Mouse (Mus musculus): ENCODE results near the gene Col12a1. TPM values are rescaled to one million over a fixed set of nuclear protein-coding genes. Genes with fewer than 3 reads are reported as not detected.
"Not testable (repeated sequence)": the region's sequence is repeated elsewhere in the genome, so short reads cannot be mapped to it uniquely, and the experiment has no call there.

Col12a1 gene
- polyA plus RNA-seq, 1 experiment from 2014 or later: 7.4 TPM

- Histone ChIP-seq H3K36me3 (ENCODE audit: control insufficient read depth, insufficient read depth, low read length) (no peaks in the 10 kb centered on the region), H3K9ac (ENCODE audit: low read depth, low read length) (no peak overlapping the region), H3K4me3 (ENCODE audit: low read length) (peak overlapping the region; percentile 33), H3K9me3 (ENCODE audit: control insufficient read depth, low read length) (no peaks in the 10 kb centered on the region), H3K4me1 (ENCODE audit: control insufficient read depth, insufficient read depth, low read depth, low read length) (peaks cover 25% of the 10 kb centered on the region), H3K27me3 (replicated peaks; ENCODE audit: control insufficient read depth, insufficient read depth, low read length) (peaks cover 13% of the 10 kb centered on the region), H3K27ac (ENCODE audit: low read depth, low read length) (no peak overlapping the region), H3K4me2 (ENCODE audit: low read length) (peak overlapping the region; percentile 85)
- no peak for ATAC-seq
- WGBS: 35% methylated on average over 5 of the region's 5 CpGs
Measured at GRCm38 (mm10) chr9:79716496-79716895, 2.1 kb downstream of the Col12a1 start.

GRCm38 (mm10) chr9:79714471-79715045 lies 4.1 kb downstream of the Col12a1 start:
- Histone ChIP-seq H3K4me1 (ENCODE audit: control insufficient read depth, insufficient read depth, low read depth, low read length) (peaks cover 25% of the 10 kb centered on the region), H3K4me2 (ENCODE audit: low read length) (peak overlapping the region; percentile 50), H3K36me3 (ENCODE audit: control insufficient read depth, insufficient read depth, low read length) (no peaks in the 10 kb centered on the region), H3K27ac (ENCODE audit: low read depth, low read length) (no peak overlapping the region), H3K9ac (ENCODE audit: low read depth, low read length) (no peak overlapping the region), H3K4me3 (ENCODE audit: low read length) (peak overlapping the region; percentile 21), H3K9me3 (ENCODE audit: control insufficient read depth, low read length) (no peaks in the 10 kb centered on the region), H3K27me3 (replicated peaks; ENCODE audit: control insufficient read depth, insufficient read depth, low read length) (0 out of 2 replicates have a peak, but pooled peaks cover 3% of the 10 kb centered on the region)
- 4% methylated on average over 16 of the region's 16 CpGs for WGBS
- peak; percentile 64 for ATAC-seq

- Histone ChIP-seq H3K4me2 (ENCODE audit: low read length) (peak overlapping the region; percentile 12; the same call in 1 of the 2 replicates), H3K4me3 (ENCODE audit: low read length) (no peak overlapping the region), H3K27me3 (replicated peaks; ENCODE audit: control insufficient read depth, insufficient read depth, low read length) (no peaks in the 10 kb centered on the region), H3K9me3 (ENCODE audit: control insufficient read depth, low read length) (no peaks in the 10 kb centered on the region), H3K36me3 (ENCODE audit: control insufficient read depth, insufficient read depth, low read length) (no peaks in the 10 kb centered on the region), H3K4me1 (ENCODE audit: control insufficient read depth, insufficient read depth, low read depth, low read length) (peaks cover 12% of the 10 kb centered on the region), H3K9ac (ENCODE audit: low read depth, low read length) (no peak overlapping the region), H3K27ac (ENCODE audit: low read depth, low read length) (no peak overlapping the region)
- 25% methylated on average over 11 of the region's 11 CpGs for WGBS
- peak; percentile 83 for ATAC-seq
Measured at GRCm38 (mm10) chr9:79689771-79690535, 28.7 kb downstream of the Col12a1 start.

- H3K27ac ChIP-seq (ENCODE audit: low read depth, low read length): no peak overlapping the region
- 60% methylated on average over 7 of the region's 7 CpGs for WGBS
- H3K36me3 ChIP-seq (ENCODE audit: control insufficient read depth, insufficient read depth, low read length): no peaks in the 10 kb centered on the region
- no peak overlapping the region for H3K9ac ChIP-seq (ENCODE audit: low read depth, low read length)
- ATAC-seq: no peak
- no peak overlapping the region for H3K4me2 ChIP-seq (ENCODE audit: low read length)
- no peaks in the 10 kb centered on the region for H3K9me3 ChIP-seq (ENCODE audit: control insufficient read depth, low read length)
- no peak overlapping the region for H3K4me3 ChIP-seq (ENCODE audit: low read length)
- no peaks in the 10 kb centered on the region for H3K27me3 ChIP-seq (replicated peaks; ENCODE audit: control insufficient read depth, insufficient read depth, low read length)
- peaks cover 12% of the 10 kb centered on the region for H3K4me1 ChIP-seq (ENCODE audit: control insufficient read depth, insufficient read depth, low read depth, low read length)
Measured at GRCm38 (mm10) chr9:79689342-79689741, 29.3 kb downstream of the Col12a1 start.

- Histone ChIP-seq H3K4me2 (ENCODE audit: low read length) (no peak overlapping the region), H3K27ac (ENCODE audit: low read depth, low read length) (no peak overlapping the region), H3K9ac (ENCODE audit: low read depth, low read length) (no peak overlapping the region), H3K4me1 (ENCODE audit: control insufficient read depth, insufficient read depth, low read depth, low read length) (peaks cover 12% of the 10 kb centered on the region), H3K9me3 (ENCODE audit: control insufficient read depth, low read length) (no peaks in the 10 kb centered on the region), H3K27me3 (replicated peaks; ENCODE audit: control insufficient read depth, insufficient read depth, low read length) (no peaks in the 10 kb centered on the region), H3K36me3 (ENCODE audit: control insufficient read depth, insufficient read depth, low read length) (no peaks in the 10 kb centered on the region), H3K4me3 (ENCODE audit: low read length) (no peak overlapping the region)
- no peak for ATAC-seq
- 89% methylated on average over 3 of the region's 3 CpGs for WGBS
Measured at GRCm38 (mm10) chr9:79687227-79687626, 31.4 kb downstream of the Col12a1 start.

- no peak overlapping the region for H3K27ac ChIP-seq (ENCODE audit: low read depth, low read length)
- no peaks in the 10 kb centered on the region for H3K36me3 ChIP-seq (ENCODE audit: control insufficient read depth, insufficient read depth, low read length)
- no peak overlapping the region for H3K9ac ChIP-seq (ENCODE audit: low read depth, low read length)
- no peak overlapping the region for H3K4me2 ChIP-seq (ENCODE audit: low read length)
- WGBS: 11% methylated on average over 1 of the region's 1 CpGs
- H3K27me3 ChIP-seq (replicated peaks; ENCODE audit: control insufficient read depth, insufficient read depth, low read length): no peaks in the 10 kb centered on the region
- no peak overlapping the region for H3K4me3 ChIP-seq (ENCODE audit: low read length)
- H3K9me3 ChIP-seq (ENCODE audit: control insufficient read depth, low read length): no peaks in the 10 kb centered on the region
- H3K4me1 ChIP-seq (ENCODE audit: control insufficient read depth, insufficient read depth, low read depth, low read length): peaks cover 12% of the 10 kb centered on the region
- no peak for ATAC-seq
Measured at GRCm38 (mm10) chr9:79686049-79686448, 32.6 kb downstream of the Col12a1 start.

- Histone ChIP-seq H3K36me3 (ENCODE audit: control insufficient read depth, insufficient read depth, low read length) (no peaks in the 10 kb centered on the region), H3K9me3 (ENCODE audit: control insufficient read depth, low read length) (no peaks in the 10 kb centered on the region), H3K4me1 (ENCODE audit: control insufficient read depth, insufficient read depth, low read depth, low read length) (no peaks in the 10 kb centered on the region), H3K27me3 (replicated peaks; ENCODE audit: control insufficient read depth, insufficient read depth, low read length) (no peaks in the 10 kb centered on the region), H3K9ac (ENCODE audit: low read depth, low read length) (no peak overlapping the region), H3K4me2 (ENCODE audit: low read length) (no peak overlapping the region), H3K4me3 (ENCODE audit: low read length) (no peak overlapping the region), H3K27ac (ENCODE audit: low read depth, low read length) (no peak overlapping the region)
- no peak for ATAC-seq
- 80% methylated on average over 4 of the region's 4 CpGs for WGBS
Measured at GRCm38 (mm10) chr9:79680453-79681240, 38.0 kb downstream of the Col12a1 start.

GRCm38 (mm10) chr9:79668806-79669205 lies 49.8 kb downstream of the Col12a1 start:
- ATAC-seq; H3K36me3 ChIP-seq (ENCODE audit: control insufficient read depth, insufficient read depth, low read length); H3K9me3 ChIP-seq (ENCODE audit: control insufficient read depth, low read length); H3K9ac ChIP-seq (ENCODE audit: low read depth, low read length); H3K4me3 ChIP-seq (ENCODE audit: low read length); H3K4me1 ChIP-seq (ENCODE audit: control insufficient read depth, insufficient read depth, low read depth, low read length); H3K27ac ChIP-seq (ENCODE audit: low read depth, low read length); H3K4me2 ChIP-seq (ENCODE audit: low read length); H3K27me3 ChIP-seq (replicated peaks; ENCODE audit: control insufficient read depth, insufficient read depth, low read length): not testable (repeated sequence)
- WGBS: 96% methylated on average over 1 of the region's 1 CpGs

Data from hindbrain, embryonic 16.5 days (tissue).